Comparison of ENCODE assay signal across 37 mouse cellular contexts in genomic region chr5:140441406-140441805, GRCm38 (mm10). TPM values are rescaled to one million over a fixed set of nuclear protein-coding genes. Genes with fewer than 3 reads are reported as not detected.
A peak's percentile ranks its signal among the peaks of the same experiment; 100 is the strongest.
DNase-seq lines count a peak whose midpoint lies in the region; TF ChIP-seq lines count a peak whose summit lies in the region.
"Had no signal": no experiment of that assay in that cellular context is flagged by ENCODE, and none has a peak within 500 bp of the region (broad histone marks: within the 10 kb centered on the region; RNA-seq: fewer than 3 reads in every experiment).

No protein-coding gene starts in this region.

- H3K4me3 ChIP-seq in thymus, adult 2 months (ENCODE audit: control insufficient read depth, insufficient read depth, low read length): no peak overlapping the region
- H3K4me3 ChIP-seq: hindbrain, embryonic 12.5 days; intestine, embryonic 15.5 days; layer of hippocampus, adult 2 months; left cerebral cortex, adult 2 months; liver, embryonic 12.5 days; megakaryocyte, embryonic 14.5 days; midbrain, embryonic 13.5 days; neural tube, embryonic 13.5 days; stomach, embryonic 15.5 days had no signal

- H3K36me3 ChIP-seq in thymus, adult 2 months (ENCODE audit: control insufficient read depth, insufficient read depth, low read length): peaks cover 49% of the 10 kb centered on the region

- 96% methylated on average over 3 of the region's 3 CpGs for WGBS in thymus, adult 2 months

- DNase-seq in adrenal gland, adult 2 months: peak; percentile 67
- no peak for DNase-seq in adrenal gland, postnatal 10 days
- peak; percentile 22 to 56 for DNase-seq in cerebellum, adult 18-20 months
- DNase-seq in cerebellum, postnatal 14 days: no peak
- peak; percentile 30 for DNase-seq in MN1 (ENCODE audit: low spot score)
- DNase-seq in cerebellum, adult 9-10 months: peak; percentile 49
- DNase-seq in thymus, adult 2 months: no peak
- no peak for DNase-seq in thymus, postnatal 36 days
- DNase-seq: gastrocnemius, postnatal 36 days; heart, adult 18-20 months; heart, postnatal 36 days; kidney, adult 2 months; kidney, postnatal 36 days; liver, postnatal 0 days; lung, postnatal 4 days; right cerebral cortex, postnatal 14 days; thymus, postnatal 25 days had no signal

- TF ChIP-seq CTCF in thymus, adult 2 months (IDR thresholded peaks at IDR 0.05; ENCODE audit: borderline replicate concordance, control insufficient read depth, extremely low read depth, insufficient read depth, low read length, poor library complexity): no peak

- no peak overlapping the region for H3K27ac ChIP-seq in thymus, adult 2 months (ENCODE audit: control insufficient read depth, insufficient read depth, low read length)
- H3K27ac ChIP-seq: hindbrain, embryonic 12.5 days; hindbrain, postnatal 0 days; intestine, embryonic 15.5 days; layer of hippocampus, adult 2 months; left cerebral cortex, adult 2 months; liver, embryonic 12.5 days; midbrain, embryonic 13.5 days; neural tube, embryonic 13.5 days; stomach, embryonic 15.5 days had no signal

- no peaks in the 10 kb centered on the region for H3K27me3 ChIP-seq in thymus, adult 2 months (ENCODE audit: control insufficient read depth, insufficient read depth, low read length)
- H3K27me3 ChIP-seq: hindbrain, embryonic 12.5 days; intestine, embryonic 15.5 days; liver, embryonic 12.5 days; megakaryocyte, embryonic 14.5 days; midbrain, embryonic 13.5 days; neural tube, embryonic 13.5 days; stomach, embryonic 15.5 days had no signal

- no peaks in the 10 kb centered on the region for H3K4me1 ChIP-seq in thymus, adult 2 months (replicated peaks; ENCODE audit: control insufficient read depth, insufficient read depth, low read length)
- H3K4me1 ChIP-seq: hindbrain, embryonic 12.5 days; liver, embryonic 12.5 days; midbrain, embryonic 13.5 days; neural tube, embryonic 13.5 days had no signal

- no peak for TF ChIP-seq POLR2A in thymus, adult 2 months (IDR thresholded peaks at IDR 0.05; ENCODE audit: control insufficient read depth, extremely low read depth, insufficient read depth, low read length, poor library complexity)

RNA-seq across cellular contexts. Expression of gene Gm4869, which starts 4.0 kb away (rescaled TPM):
- total RNA-seq in adrenal gland, adult 2 months (2021): under 1 TPM; 0.10 to 0.14 TPM
- polyA plus RNA-seq in adrenal gland, adult 2 months (2012; rRNA removed): 0.03 and 0.10 TPM in 2 replicates
- under 1 TPM in 1 of 2 experiments, not detected in 1; 0.15 TPM for total RNA-seq in adrenal gland, postnatal 10 days (2021)
- 0.05 and 0.22 TPM in 2 replicates for polyA plus RNA-seq in thymus, adult 2 months (2012; rRNA removed)
- total RNA-seq: gastrocnemius, postnatal 36 days; heart, adult 18-20 months; heart, postnatal 36 days; hindbrain, postnatal 0 days; layer of hippocampus, adult 2 months; layer of hippocampus, postnatal 14 days; left cerebral cortex, adult 2 months; left cerebral cortex, postnatal 36 days; MEL had no signal
- polyA plus RNA-seq: activated CD4-positive, CD25-positive, alpha-beta regulatory T cell, adult 4 months; forebrain, embryonic 14.5 days; heart, embryonic 11.5 days; heart, embryonic 16.5 days; hindbrain, embryonic 12.5 days; hindbrain, postnatal 0 days; intestine, embryonic 15.5 days; kidney, embryonic 16.5 days; liver, embryonic 12.5 days; liver, postnatal 0 days; lung, postnatal 0 days; midbrain, embryonic 13.5 days; neural tube, embryonic 13.5 days; small intestine, adult 2 months; stomach, embryonic 15.5 days had no signal

RNA-seq across cellular contexts. Expression of gene Eif3b, which starts 22.3 kb away (rescaled TPM):
- 100 to 1,000 TPM; 161 to 186 TPM for total RNA-seq in adrenal gland, adult 2 months (2021)
- 86.3 and 128 TPM in 2 replicates for polyA plus RNA-seq in adrenal gland, adult 2 months (2012; rRNA removed)
- 100 to 1,000 TPM; 132 to 140 TPM for total RNA-seq in adrenal gland, postnatal 10 days (2021)
- 114 and 121 TPM in 2 replicates for polyA plus RNA-seq in thymus, adult 2 months (2012; rRNA removed)

RNA-seq across cellular contexts. Expression of gene Snx8, which starts 52.3 kb away (rescaled TPM):
- total RNA-seq in adrenal gland, adult 2 months (2021): 10 to 100 TPM; 13.9 to 19.1 TPM
- 12.4 and 12.8 TPM in 2 replicates for polyA plus RNA-seq in adrenal gland, adult 2 months (2012; rRNA removed)
- total RNA-seq in adrenal gland, postnatal 10 days (2021): 10 to 100 TPM; 19.7 to 20.3 TPM
- 12.4 and 14.7 TPM in 2 replicates for polyA plus RNA-seq in thymus, adult 2 months (2012; rRNA removed)

Comparison
In these comparisons a context has a peak if more than half of its experiments do, and no peak if none do; other contexts are left out.
1. DNase-seq: peak in adrenal gland, adult 2 months (single experiment), cerebellum, adult 18-20 months (2 of 2), MN1 (single experiment) and cerebellum, adult 9-10 months (single experiment); none in adrenal gland, postnatal 10 days (single experiment), cerebellum, postnatal 14 days (0 of 2), thymus, adult 2 months (single experiment) and thymus, postnatal 36 days (0 of 2).